Mouse (Mus musculus): ENCODE data around the gene Slco1a4.
"Not testable (repeated sequence)": the region's sequence is repeated elsewhere in the genome, so short reads cannot be mapped to it uniquely, and the experiment has no call there.

Gene Slco1a4

DNA sequence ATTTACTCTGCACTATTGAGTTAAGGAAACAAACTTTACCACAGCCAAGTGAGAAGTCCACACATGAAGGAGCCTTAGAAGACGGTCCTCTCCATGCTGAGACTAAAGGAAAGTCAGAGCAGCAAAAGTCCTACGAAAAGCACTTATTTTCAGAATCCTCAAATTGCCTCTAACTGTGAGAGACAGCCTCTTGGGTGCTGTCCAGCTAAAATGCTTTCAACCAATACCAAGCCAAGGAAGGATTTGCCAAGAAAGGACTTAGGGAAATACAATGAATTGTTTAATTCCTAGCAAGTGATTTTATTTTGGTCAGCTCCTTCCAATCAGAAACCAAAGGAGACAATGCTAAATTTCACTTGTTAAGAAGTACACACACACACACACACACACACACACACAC lies at the start of gene Slco1a4:
Gene Slco1a4, minus strand, starts transcription at position 115 of the 400 bp plus-strand sequence.
- no peak for DNase-seq (ENCODE audit: low spot score in 2 of 2)

DNA sequence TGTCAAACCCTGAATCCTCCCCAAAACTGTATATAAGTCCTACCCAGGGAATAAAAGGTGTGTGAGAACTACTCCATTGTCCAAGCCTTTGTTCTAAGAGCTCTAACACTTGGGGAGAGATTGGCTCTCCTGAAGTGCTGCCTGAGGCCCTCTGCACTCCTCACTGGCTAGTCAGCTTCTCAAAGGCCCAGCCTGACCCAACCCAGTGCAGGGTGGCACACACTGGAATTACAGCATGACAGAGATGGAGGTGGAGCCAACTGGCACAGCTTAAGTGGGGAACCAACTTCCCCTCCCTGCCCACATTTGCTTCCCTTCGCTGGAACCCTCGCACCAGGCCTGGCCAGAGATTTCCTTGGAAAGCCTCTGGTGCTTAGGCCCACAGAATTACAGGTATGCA lies 42.2 kb upstream of the Slco1a4 start:
- no peak for DNase-seq (ENCODE audit: low spot score in 2 of 2)

GRCm38 (mm10) chr6:141889723-141890122 lies 33.7 kb upstream of the Slco1a4 start:
- DNase-seq (ENCODE audit: low spot score in 2 of 2), result no peak

- no peak for DNase-seq (ENCODE audit: low spot score in 2 of 2)
Observed at GRCm38 (mm10) chr6:141888248-141888647, 32.2 kb upstream of the Slco1a4 start.

DNA sequence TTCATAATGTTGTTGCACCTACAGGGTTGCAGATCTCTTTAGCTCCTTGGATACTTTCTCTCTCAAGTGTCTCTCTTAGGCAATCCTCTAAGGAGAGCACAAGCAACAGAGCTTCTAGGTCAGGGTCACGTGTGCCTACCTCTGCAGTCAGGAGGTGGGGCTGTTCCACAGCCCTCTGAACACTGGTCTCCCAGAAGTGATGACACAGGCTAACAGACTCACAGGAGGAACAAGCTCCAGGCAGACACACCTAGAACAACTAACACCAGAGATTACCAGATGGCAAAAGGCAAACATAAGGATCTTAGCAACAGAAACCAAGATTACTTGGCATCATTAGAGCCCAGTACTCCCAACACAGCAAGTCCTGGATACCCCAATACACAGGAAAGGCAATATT lies 26.6 kb upstream of the Slco1a4 start:
- no peak for DNase-seq (ENCODE audit: low spot score in 2 of 2)

GRCm38 (mm10) chr6:141875742-141876141 lies 19.7 kb upstream of the Slco1a4 start:
- DNase-seq (ENCODE audit: low spot score in 2 of 2), result not testable (repeated sequence)

- DNase-seq (ENCODE audit: low spot score in 2 of 2), result no peak
Observed at GRCm38 (mm10) chr6:141871711-141872110, 15.7 kb upstream of the Slco1a4 start.

- no peak for DNase-seq (ENCODE audit: low spot score in 2 of 2)
Observed at GRCm38 (mm10) chr6:141868735-141869134, 12.7 kb upstream of the Slco1a4 start.

DNA sequence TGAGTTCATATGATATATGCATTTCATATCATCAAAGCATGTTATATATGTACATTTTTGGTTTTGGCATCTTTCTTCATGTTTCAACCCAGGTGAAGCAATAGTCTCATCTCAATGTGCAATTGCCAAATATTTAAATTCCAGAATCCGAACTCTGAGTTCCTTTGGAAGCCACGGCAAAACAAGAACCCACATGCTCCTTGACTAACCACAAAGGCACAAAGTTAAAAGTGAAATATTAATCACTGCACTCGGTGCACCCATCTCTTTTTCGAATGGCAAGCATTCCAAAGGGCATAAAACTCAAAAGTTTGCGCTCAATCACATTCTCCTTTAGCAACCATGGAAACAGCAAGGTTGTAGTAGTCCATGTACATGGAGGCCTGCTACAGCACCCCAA lies 10.0 kb upstream of the Slco1a4 start:
- no peak for DNase-seq (ENCODE audit: low spot score in 2 of 2)

GRCm38 (mm10) chr6:141857735-141858531 lies 1.9 kb upstream of the Slco1a4 start:
- no peak for DNase-seq (ENCODE audit: low spot score in 2 of 2)

DNA sequence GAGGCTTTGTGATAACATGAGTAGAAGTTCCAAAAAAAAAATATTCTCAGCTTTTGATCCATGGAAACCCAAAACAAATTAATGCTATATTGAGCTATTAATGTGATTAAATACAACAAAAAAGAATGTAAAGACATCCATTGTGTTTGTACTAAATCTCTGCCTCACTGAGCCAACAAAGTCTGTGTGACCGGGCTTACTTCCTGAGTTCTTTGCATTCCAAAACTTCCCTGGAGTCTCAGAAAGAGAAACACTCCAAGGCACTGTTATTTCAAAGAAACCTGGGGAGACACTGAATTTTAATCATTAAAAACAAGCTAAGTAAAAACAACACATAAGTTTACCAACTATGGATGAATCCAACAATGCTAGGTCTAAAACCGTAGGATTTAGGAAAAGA lies 2.4 kb downstream of the Slco1a4 start:
- DNase-seq (ENCODE audit: low spot score in 2 of 2), result no peak

GRCm38 (mm10) chr6:141849051-141849450 lies 6.9 kb downstream of the Slco1a4 start:
- DNase-seq (ENCODE audit: low spot score in 2 of 2), result no peak

- DNase-seq (ENCODE audit: low spot score in 2 of 2), result no peak
Observed at GRCm38 (mm10) chr6:141797837-141798236, 58.2 kb downstream of the Slco1a4 start.

DNA sequence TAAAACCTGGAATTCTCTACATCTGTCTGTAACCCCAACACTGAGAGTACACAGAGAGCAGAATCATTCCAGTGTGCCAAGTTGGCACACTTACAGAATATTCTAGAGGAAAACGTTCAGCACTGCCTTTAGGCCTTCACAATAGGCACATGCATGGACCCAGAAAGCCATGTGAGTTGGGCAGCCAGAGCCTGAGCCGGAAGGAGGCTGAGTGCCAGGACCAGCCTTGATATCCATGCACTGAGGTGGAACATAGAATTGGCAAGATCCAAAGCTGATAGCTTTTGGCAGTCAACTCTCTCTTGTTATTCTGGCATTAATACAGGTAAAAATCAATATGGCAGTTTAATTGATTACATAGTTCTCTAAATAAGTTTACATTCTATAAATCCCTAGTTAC lies 81.5 kb downstream of the Slco1a4 start:
- no peak for DNase-seq (ENCODE audit: low spot score in 2 of 2)

DNA sequence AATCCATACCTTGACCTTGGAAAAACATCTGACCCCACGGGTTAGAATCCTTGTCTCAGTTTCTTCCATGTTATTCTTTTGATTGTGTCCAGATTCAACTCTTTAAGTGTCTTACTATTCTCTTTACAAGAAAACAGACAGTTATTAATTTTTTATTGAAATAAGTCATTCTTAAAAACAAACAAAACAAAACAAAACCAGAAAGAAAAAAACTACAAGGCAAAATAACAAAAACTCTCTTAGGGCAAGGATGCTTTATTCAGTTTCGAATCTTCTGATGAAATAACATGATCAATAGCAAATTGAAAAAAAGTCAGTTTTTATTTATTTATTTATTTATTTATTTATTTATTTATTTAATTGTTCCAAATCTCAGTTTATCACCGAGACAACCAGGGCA lies 82.3 kb downstream of the Slco1a4 start, which contains the start of gene Gm5724:
Gene Gm5724, minus strand, starts transcription at position 101 of the 400 bp plus-strand sequence.
- DNase-seq (ENCODE audit: low spot score in 2 of 2), result no peak

Data from thymus, postnatal 10 days (tissue).